Mouse (Mus musculus) gastrocnemius, adult 2 months (tissue): ENCODE results near the gene Dll3. TPM values are rescaled to one million over a fixed set of nuclear protein-coding genes. Genes with fewer than 3 reads are reported as not detected.
"Not testable (repeated sequence)": the region's sequence is repeated elsewhere in the genome, so short reads cannot be mapped to it uniquely, and the experiment has no call there.

Source experiments
- DNase-seq: peaks from one replicate; pipeline ENCODE4 v3.0.0; 2022
- H3K27ac ChIP-seq: fragments of 200-600 bp; 2 replicates; pipeline ENCODE4 v1.8.1; 2022; ENCODE audit warnings: mild to moderate bottlenecking
- H3K4me3 ChIP-seq: fragments of 200-600 bp; 2 replicates; pipeline ENCODE4 v1.8.1; 2022; ENCODE audit warnings: mild to moderate bottlenecking, moderate library complexity
- CTCF ChIP-seq: fragments of 200-600 bp; IDR thresholded peaks from 2 replicates; pipeline ENCODE4 v1.8.1; 2022; ENCODE audit warnings: antibody characterized with exemption, mild to moderate bottlenecking, moderate library complexity
- intact Hi-C: fragments of 180-260 bp; cut with DNase I; formaldehyde crosslinking; loops from one replicate; pipeline ENCODE4 v1.15.1; 2025
- total RNA-seq, 2 experiments: library from RNA; stranded (reverse); gene quantifications; 2 replicates each; pipeline ENCODE4 v1.2.3; 2021

The Dll3 gene
- total RNA-seq, 2 experiments from 2014 or later: not detected

DNA sequence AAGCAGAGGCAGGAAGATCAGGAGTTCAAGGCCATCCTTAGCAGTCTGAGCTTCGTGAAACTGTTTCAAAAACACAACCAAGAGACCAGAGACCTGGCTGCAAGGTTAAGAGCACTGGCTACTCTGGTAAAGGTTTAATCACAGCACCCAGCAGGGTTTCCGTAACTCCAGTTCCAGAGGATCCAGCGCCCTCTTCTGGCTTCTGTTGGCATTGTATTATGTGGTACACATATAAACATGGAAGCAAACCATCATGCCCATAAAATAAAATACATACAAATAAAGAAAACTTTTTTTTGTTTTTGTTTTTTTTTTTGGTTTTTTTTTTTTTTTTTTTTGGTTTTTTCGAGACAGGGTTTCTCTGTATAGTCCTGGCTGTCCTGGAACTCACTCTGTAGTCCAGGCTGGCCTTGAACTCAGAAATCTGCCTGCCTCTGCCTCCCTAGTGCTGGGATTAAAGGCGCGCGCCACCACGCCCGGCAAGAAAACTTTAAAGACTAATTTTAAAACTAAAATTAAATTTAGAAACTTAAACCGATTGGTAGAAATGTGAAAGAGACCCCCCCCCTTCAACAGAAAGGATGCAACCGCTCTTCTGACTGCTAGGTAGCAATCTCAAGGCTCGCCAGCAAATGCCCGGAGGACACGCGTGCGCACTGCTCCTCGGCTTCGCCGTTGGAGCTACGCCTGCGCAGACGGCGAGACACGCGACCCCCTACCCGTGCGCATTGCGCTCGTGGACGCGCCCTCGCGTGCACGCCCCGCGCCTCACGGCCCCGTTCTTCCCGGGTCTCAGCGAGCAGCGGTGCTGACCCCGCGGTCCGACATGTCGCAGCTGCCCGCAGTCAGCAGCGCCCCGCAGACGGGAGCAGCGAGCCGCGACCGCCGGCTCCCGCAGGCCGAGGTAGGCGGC is 34.7 kb downstream of the Dll3 start, which contains the start of gene Eid2:
TSS of gene Eid2 (plus strand) at position 753 of the 913 bp plus-strand sequence.
- peak; percentile 85 for DNase-seq
- H3K27ac ChIP-seq: peak within 1 kb of the TSS; percentile 82
- TF ChIP-seq CTCF: peak; percentile 23; the same call in 1 of the 2 replicates
- peak within 1 kb of the TSS; percentile 87 for H3K4me3 ChIP-seq
- intact Hi-C loops: no loop called here

DNA sequence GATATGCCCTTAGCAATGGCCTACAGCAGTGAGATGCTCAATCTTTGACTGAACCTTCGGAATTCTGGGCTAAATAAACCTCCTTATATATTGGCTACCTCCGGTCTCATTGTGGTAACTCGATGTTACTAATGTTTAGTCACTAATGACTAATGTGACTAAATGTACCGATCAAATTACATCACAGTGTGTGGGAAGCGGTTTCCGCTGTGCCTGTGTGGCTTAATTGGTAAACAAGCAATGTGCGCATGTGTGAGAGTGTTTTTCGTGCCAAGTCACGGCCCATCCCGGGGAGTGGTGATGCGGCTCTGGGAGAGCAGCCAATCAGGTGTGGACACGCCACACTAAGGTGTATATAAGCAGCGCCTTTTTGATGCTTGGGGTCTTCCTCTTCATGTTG is 36.6 kb downstream of the Dll3 start:
- Histone ChIP-seq H3K4me3 (no peak overlapping the region), H3K27ac (no peak overlapping the region)
- no peak for DNase-seq
- TF ChIP-seq CTCF: no peak
- intact Hi-C loops: no loop called here

DNA sequence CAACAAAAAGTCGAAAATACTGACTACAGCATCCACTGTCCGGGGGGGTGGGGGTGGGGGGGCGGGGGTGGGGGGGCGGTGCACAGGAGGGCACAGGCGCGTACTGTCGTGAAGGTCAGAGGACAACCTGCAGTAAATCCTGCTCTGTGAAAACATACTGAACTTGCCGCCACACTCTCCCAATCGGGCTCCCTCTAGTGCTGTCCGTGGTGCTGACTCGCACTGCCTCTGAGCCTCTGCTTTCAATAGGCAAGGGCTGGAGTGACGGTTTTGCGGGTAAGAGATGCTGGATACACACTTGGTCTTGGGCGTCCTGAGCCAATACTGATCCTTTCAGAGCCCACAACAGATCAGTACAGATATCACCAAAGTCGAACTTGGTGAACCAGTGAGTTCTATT is 38.3 kb downstream of the Dll3 start:
- DNase-seq: peak; percentile 69
- intact Hi-C loops: no loop called here
- no peak for TF ChIP-seq CTCF
- Histone ChIP-seq H3K27ac (no peak overlapping the region), H3K4me3 (no peak overlapping the region)

DNA sequence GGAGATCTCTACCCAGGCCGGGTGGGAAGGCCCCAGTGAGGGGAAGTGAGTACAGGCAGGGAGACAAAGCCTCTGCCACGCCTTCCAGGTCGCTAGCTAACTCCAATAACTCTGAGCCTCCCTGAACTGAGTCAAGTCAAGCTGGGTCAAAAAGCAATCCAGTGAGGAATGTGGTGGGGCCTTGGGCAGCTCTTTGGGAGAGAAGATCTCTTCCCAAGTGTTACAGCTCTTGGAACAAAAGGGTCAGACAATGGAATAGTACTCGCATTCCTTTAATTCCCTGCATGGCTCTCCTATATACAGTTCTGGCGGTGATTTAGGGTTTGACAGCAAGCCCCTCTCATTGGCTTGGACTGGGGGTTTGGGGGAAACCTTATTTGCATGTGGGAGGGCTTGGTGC is 39.2 kb downstream of the Dll3 start:
- DNase-seq: no peak
- TF ChIP-seq CTCF: no peak
- no peak overlapping the region for H3K27ac ChIP-seq
- intact Hi-C loops: no loop called here
- H3K4me3 ChIP-seq: no peak overlapping the region

DNA sequence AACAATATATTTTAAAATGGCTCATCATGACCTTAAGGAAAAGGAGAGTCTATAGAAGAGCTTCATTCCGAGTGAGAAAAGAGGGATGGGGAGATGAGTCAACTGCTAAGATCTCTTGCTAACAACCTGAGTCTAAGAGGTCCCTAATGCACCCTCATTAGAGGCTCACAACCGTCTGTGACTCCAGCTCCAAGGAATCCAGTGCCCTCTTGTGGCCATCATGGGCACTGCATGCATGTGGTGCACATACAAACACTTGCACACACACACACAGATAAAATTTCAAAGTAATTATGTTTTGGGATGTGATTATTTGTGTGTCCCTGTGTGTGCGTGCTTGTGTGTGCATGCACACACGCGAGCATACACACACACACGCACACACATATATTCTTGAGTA is 46.6 kb downstream of the Dll3 start:
- DNase-seq: no peak
- intact Hi-C loops: no loop called here

DNA sequence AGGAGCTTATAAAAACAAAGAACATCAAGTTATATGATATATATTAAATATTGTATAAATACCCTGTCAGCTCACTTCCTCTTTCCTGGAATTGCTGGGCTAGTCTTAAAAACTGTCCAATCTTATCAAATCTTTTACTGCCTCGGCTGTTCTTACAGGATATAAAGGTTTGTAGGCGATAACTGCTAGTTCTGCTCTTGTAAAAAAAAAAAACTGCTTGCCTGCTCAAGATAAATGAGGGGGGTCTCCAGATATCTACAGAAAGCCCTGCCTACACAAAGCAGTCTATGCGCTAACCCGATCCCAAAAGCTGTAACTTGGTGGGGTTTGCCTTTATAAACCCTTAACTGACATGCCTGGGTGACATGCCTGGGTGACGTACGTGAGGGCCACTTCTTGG is 47.4 kb downstream of the Dll3 start:
- DNase-seq: no peak
- TF ChIP-seq CTCF: no peak
- Histone ChIP-seq H3K27ac (no peak overlapping the region), H3K4me3 (no peak overlapping the region)
- intact Hi-C loops: no loop called here

More for the DNA sequence above, 46.6 kb downstream of the Dll3 start:
- Histone ChIP-seq H3K27ac (no peak overlapping the region), H3K4me3 (no peak overlapping the region)
- peak; percentile 19; the same call in 1 of the 2 replicates for TF ChIP-seq CTCF

DNA sequence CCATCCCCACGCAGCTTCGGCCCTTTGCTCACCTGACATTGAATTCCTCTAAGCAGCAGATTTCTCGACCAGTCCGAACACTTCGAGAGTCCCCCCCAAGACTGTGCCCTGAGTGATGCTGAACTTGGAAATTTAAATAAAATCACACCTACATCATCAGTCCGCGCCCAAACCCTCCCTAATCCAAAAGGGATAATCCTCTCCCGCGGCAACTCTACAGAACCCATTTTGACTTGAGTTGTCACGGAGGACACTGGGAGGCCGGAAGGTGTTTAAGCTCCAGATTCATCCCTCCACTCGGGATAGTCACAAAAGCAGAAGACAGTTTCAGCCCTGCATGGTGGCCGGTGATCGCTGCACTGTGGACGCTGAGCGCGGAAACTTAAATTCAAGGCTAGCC is 50.1 kb downstream of the Dll3 start:
- no peak overlapping the region for H3K27ac ChIP-seq

DNA sequence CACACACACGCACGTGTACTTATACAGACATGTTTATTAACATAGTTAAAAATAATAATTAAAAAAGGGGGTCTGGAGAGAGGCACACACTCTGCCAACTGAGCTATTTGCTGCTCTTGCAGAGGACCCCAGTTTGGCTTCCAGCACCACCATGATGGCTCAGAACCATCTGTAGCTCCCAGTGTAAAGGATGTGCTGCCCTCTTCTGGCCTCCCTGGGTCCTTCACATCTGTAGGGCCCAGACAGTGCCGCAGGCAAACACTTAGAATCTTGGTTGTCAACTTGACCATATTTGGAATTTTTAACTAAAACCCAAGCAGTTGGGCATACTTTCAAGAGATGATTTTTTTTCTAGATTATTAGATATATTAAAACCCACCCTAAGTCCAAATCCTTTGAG is 53.1 kb downstream of the Dll3 start:
- intact Hi-C loops: no loop called here
- Histone ChIP-seq H3K4me3 (no peak overlapping the region), H3K27ac (no peak overlapping the region)
- no peak for TF ChIP-seq CTCF
- no peak for DNase-seq

More for the DNA sequence above, 50.1 kb downstream of the Dll3 start:
- no peak for DNase-seq
- intact Hi-C loops: no loop called here
- H3K4me3 ChIP-seq: no peak overlapping the region
- no peak for TF ChIP-seq CTCF

DNA sequence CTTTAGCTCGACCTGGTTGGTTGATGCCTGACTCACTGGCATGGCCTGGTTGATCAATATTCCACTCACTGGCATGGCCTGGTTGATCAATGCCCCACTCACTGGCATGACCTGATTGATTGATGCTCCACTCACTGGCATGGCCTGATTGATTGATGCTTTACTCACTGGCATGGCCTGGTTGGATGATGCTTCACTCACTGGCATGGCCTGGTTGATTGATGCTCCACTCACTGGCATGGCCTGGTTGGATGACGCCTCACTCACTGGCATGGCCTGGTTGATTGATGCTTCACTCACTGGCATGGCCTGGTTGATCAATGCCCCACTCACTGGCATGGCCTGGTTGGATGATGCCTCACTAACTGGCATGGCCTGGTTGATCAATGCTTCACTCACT is 58.1 kb downstream of the Dll3 start:
- H3K4me3 ChIP-seq, intact Hi-C loops, H3K27ac ChIP-seq, DNase-seq: not testable (repeated sequence)

Other genes with a start within 250 kb of the Dll3 start
- gene Fcgbp, start 231.0 kb downstream of the Dll3 start, total RNA-seq: not detected
- not detected for gene 9530053A07Rik, start 172.8 kb downstream of the Dll3 start, total RNA-seq
- 10 to 100 TPM; 21.2 to 28.9 TPM for gene Fbl, start 132.5 kb downstream of the Dll3 start, total RNA-seq
- 10 to 100 TPM; 65.3 to 78.6 TPM for gene Dyrk1b, start 122.8 kb downstream of the Dll3 start, total RNA-seq
- gene Eid2, start 34.4 kb downstream of the Dll3 start, total RNA-seq: 1 to 10 TPM; 6.4 to 6.8 TPM
- 1 to 10 TPM; 5.0 to 7.8 TPM for gene Eid2b, start 24.5 kb downstream of the Dll3 start, total RNA-seq
- not detected for gene Selenov, start 11.1 kb downstream of the Dll3 start, total RNA-seq
- gene Timm50, start 9.8 kb upstream of the Dll3 start, total RNA-seq: 10 to 100 TPM; 38.2 to 49.3 TPM
- 10 to 100 TPM; 57.9 to 68.6 TPM for gene Supt5, start 36.5 kb upstream of the Dll3 start, total RNA-seq
- 100 to 1,000 TPM; 373 to 449 TPM for gene Rps16, start 48.4 kb upstream of the Dll3 start, total RNA-seq
- gene Plekhg2, start 70.4 kb upstream of the Dll3 start, total RNA-seq: 1 to 10 TPM; 4.0 to 7.5 TPM
- gene Zfp36, start 78.0 kb upstream of the Dll3 start, total RNA-seq: 10 to 100 TPM; 10.0 to 36.7 TPM
- 10 to 100 TPM; 22.1 to 28.3 TPM for gene Med29, start 90.5 kb upstream of the Dll3 start, total RNA-seq
- gene Paf1, start 90.7 kb upstream of the Dll3 start, total RNA-seq: 10 to 100 TPM; 31.0 to 35.0 TPM
- gene Gmfg, start 135.2 kb upstream of the Dll3 start, total RNA-seq: 1 to 10 TPM; 2.1 to 2.4 TPM
- under 1 TPM; 0.14 to 0.18 TPM for gene Lrfn1, start 149.7 kb upstream of the Dll3 start, total RNA-seq
- not detected for gene Ifnl2, start 208.2 kb upstream of the Dll3 start, total RNA-seq
- not detected for gene Ifnl3, start 220.6 kb upstream of the Dll3 start, total RNA-seq
- not detected for gene Sycn, start 238.6 kb upstream of the Dll3 start, total RNA-seq
- not detected for gene Nccrp1, start 245.0 kb upstream of the Dll3 start, total RNA-seq